Mouse (Mus musculus): Measurements from ENCODE around the gene Gm26558. TPM values are rescaled to one million over a fixed set of nuclear protein-coding genes. Genes with fewer than 3 reads are reported as not detected.

Gm26558 gene
- total RNA-seq, 2 experiments from 2014 or later = 0.36 to 0.66 TPM

GRCm38 (mm10) chr2:70648271-70648670 is 13.6 kb downstream of the Gm26558 start:
- no peak for DNase-seq

GRCm38 (mm10) chr2:70647681-70648080 is 14.2 kb downstream of the Gm26558 start:
- DNase-seq = no peak

GRCm38 (mm10) chr2:70645266-70645780 is 16.6 kb downstream of the Gm26558 start:
- no peak for DNase-seq

GRCm38 (mm10) chr2:70642971-70643565 is 18.8 kb downstream of the Gm26558 start:
- DNase-seq = peak in 1 of 2 experiments; percentile 21

- no peak for DNase-seq
Observed at GRCm38 (mm10) chr2:70640968-70641367, 20.9 kb downstream of the Gm26558 start.

GRCm38 (mm10) chr2:70634028-70634690 is 27.7 kb downstream of the Gm26558 start:
- DNase-seq = no peak

GRCm38 (mm10) chr2:70632412-70632811 is 29.5 kb downstream of the Gm26558 start:
- DNase-seq = no peak

GRCm38 (mm10) chr2:70631321-70631720 is 30.6 kb downstream of the Gm26558 start:
- no peak for DNase-seq

GRCm38 (mm10) chr2:70629921-70630320 is 32.0 kb downstream of the Gm26558 start:
- no peak for DNase-seq

GRCm38 (mm10) chr2:70629339-70629761 is 32.6 kb downstream of the Gm26558 start:
- DNase-seq = peak in 1 of 2 experiments; percentile 8

- DNase-seq = no peak
Observed at GRCm38 (mm10) chr2:70628397-70628796, 33.5 kb downstream of the Gm26558 start.

GRCm38 (mm10) chr2:70625761-70626160 is 36.1 kb downstream of the Gm26558 start:
- no peak for DNase-seq

GRCm38 (mm10) chr2:70622244-70622643 is 39.7 kb downstream of the Gm26558 start:
- no peak for DNase-seq

- DNase-seq = peak; percentile 62 to 68
Observed at GRCm38 (mm10) chr2:70620225-70620624, 41.7 kb downstream of the Gm26558 start.

- DNase-seq = no peak
Observed at GRCm38 (mm10) chr2:70619232-70619835, 42.6 kb downstream of the Gm26558 start.

- DNase-seq = no peak
Observed at GRCm38 (mm10) chr2:70616617-70617016, 45.3 kb downstream of the Gm26558 start.

GRCm38 (mm10) chr2:70616076-70616475 is 45.8 kb downstream of the Gm26558 start:
- no peak for DNase-seq

GRCm38 (mm10) chr2:70614745-70615351 is 47.1 kb downstream of the Gm26558 start:
- no peak for DNase-seq
